Mouse (Mus musculus): ENCODE measurements around the gene AC170998.1. TPM values are rescaled to one million over a fixed set of nuclear protein-coding genes. Genes with fewer than 3 reads are reported as not detected.
A peak's percentile ranks its signal among the peaks of the same experiment; 100 is the strongest.

AC170998.1 gene
- total RNA-seq (2021), result 1 to 10 TPM; 2.5 to 3.8 TPM
- long read RNA-seq, experiment 1, result 0 reads
- long read RNA-seq, experiment 2, result 0 reads

- DNase-seq (ENCODE audit: low spot score in 2 of 2), result no peak
These were observed at the start of gene AC170998.1 for GRCm38 (mm10) chr17:28725783-28726182. Gene AC170998.1, plus strand, starts transcription at chr17:28726083.

- no peak for DNase-seq (ENCODE audit: low spot score in 2 of 2)
These were observed 43.4 kb upstream of the AC170998.1 start for GRCm38 (mm10) chr17:28682311-28683084.

GRCm38 (mm10) chr17:28683601-28684000 lies 42.3 kb upstream of the AC170998.1 start:
- DNase-seq (ENCODE audit: low spot score in 2 of 2), result no peak

GRCm38 (mm10) chr17:28684631-28685030 lies 41.3 kb upstream of the AC170998.1 start:
- no peak for DNase-seq (ENCODE audit: low spot score in 2 of 2)

- DNase-seq (ENCODE audit: low spot score in 2 of 2), result no peak
These were observed 38.5 kb upstream of the AC170998.1 start for GRCm38 (mm10) chr17:28687354-28687753.

- no peak for DNase-seq (ENCODE audit: low spot score in 2 of 2)
These were observed 36.1 kb upstream of the AC170998.1 start, which contains the start of gene Slc26a8 for GRCm38 (mm10) chr17:28689586-28690283. Gene Slc26a8, minus strand, starts transcription at chr17:28690233.

- DNase-seq (ENCODE audit: low spot score in 2 of 2), result peak; percentile 98 to 99
These were observed 34.9 kb upstream of the AC170998.1 start, which contains the start of gene Mapk14 for GRCm38 (mm10) chr17:28690776-28691686. Gene Mapk14, plus strand, starts transcription at chr17:28691329.

- peak; percentile 22 to 48 for DNase-seq (ENCODE audit: low spot score in 2 of 2)
These were observed 34.1 kb upstream of the AC170998.1 start for GRCm38 (mm10) chr17:28691687-28692340.

GRCm38 (mm10) chr17:28692341-28692710 lies 33.6 kb upstream of the AC170998.1 start:
- peak in 1 of 2 experiments; percentile 38 for DNase-seq (ENCODE audit: low spot score in 2 of 2)

GRCm38 (mm10) chr17:28693086-28693485 lies 32.8 kb upstream of the AC170998.1 start:
- no peak for DNase-seq (ENCODE audit: low spot score in 2 of 2)

- no peak for DNase-seq (ENCODE audit: low spot score in 2 of 2)
These were observed 31.8 kb upstream of the AC170998.1 start for GRCm38 (mm10) chr17:28694078-28694477.

- no peak for DNase-seq (ENCODE audit: low spot score in 2 of 2)
These were observed 31.1 kb upstream of the AC170998.1 start for GRCm38 (mm10) chr17:28694832-28695231.

GRCm38 (mm10) chr17:28696641-28697040 lies 29.2 kb upstream of the AC170998.1 start:
- DNase-seq (ENCODE audit: low spot score in 2 of 2), result no peak

- no peak for DNase-seq (ENCODE audit: low spot score in 2 of 2)
These were observed 28.3 kb upstream of the AC170998.1 start for GRCm38 (mm10) chr17:28697290-28698195.

- DNase-seq (ENCODE audit: low spot score in 2 of 2), result no peak
These were observed 27.6 kb upstream of the AC170998.1 start for GRCm38 (mm10) chr17:28698245-28698644.

- no peak for DNase-seq (ENCODE audit: low spot score in 2 of 2)
These were observed 27.2 kb upstream of the AC170998.1 start for GRCm38 (mm10) chr17:28698672-28699071.

- no peak for DNase-seq (ENCODE audit: low spot score in 2 of 2)
These were observed 26.1 kb upstream of the AC170998.1 start for GRCm38 (mm10) chr17:28699789-28700188.

- DNase-seq (ENCODE audit: low spot score in 2 of 2), result no peak
These were observed 24.7 kb upstream of the AC170998.1 start for GRCm38 (mm10) chr17:28701171-28701570.

GRCm38 (mm10) chr17:28701737-28702136 lies 24.1 kb upstream of the AC170998.1 start:
- DNase-seq (ENCODE audit: low spot score in 2 of 2), result no peak

GRCm38 (mm10) chr17:28702646-28703045 lies 23.2 kb upstream of the AC170998.1 start:
- DNase-seq (ENCODE audit: low spot score in 2 of 2), result no peak
